ENCODE assay signal across 7 mouse cellular contexts in the genomic region with DNA sequence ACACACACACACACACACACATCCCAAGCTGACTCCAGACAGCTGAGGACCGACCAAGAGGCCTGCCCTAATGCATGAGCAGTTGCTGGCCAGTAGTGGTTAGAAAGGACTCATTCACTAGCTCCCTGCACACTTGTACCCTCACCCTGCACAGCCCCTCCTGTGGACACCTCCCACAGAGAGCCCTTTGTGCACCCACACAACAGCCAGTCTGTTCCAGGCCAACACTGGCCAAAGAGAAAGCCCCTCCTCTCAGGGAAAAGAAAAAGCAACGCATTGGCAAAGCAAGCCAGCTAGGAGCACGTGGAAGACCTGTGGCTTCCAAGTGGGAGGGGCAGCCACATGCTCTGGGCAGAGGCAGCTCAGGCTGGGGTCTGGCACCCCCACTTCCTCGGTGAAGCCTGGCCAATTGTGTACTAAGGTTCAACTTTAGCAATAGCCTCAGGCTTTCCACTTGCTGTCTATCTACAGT. TPM values are rescaled to one million over a fixed set of nuclear protein-coding genes. Genes with fewer than 3 reads are reported as not detected.
DNase-seq lines count a peak whose midpoint lies in the region; ATAC-seq and TF ChIP-seq lines count a peak whose summit lies in the region.

No protein-coding gene starts in this region.

- H3K79me2 ChIP-seq in heart, adult 2 months (replicated peaks; ENCODE audit: control insufficient read depth, insufficient read depth, low read length): peaks cover 6% of the 10 kb centered on the region

- 0 out of 2 replicates have a peak, but pooled peaks have one; percentile 33 for TF ChIP-seq POLR2A in heart, adult 2 months (IDR thresholded peaks at IDR 0.05; ENCODE audit: insufficient read depth, low read depth, low read length)

- TF ChIP-seq EP300 in heart, adult 2 months (IDR thresholded peaks at IDR 0.05; ENCODE audit: insufficient read depth, low read depth, low read length): peak; percentile 92; the same call in 1 of the 2 replicates

- H3K4me3 ChIP-seq in brown adipose tissue, adult 24 weeks (ENCODE audit: insufficient read depth, low read depth, low read length): peak overlapping the region; percentile 86
- no peak overlapping the region for H3K4me3 ChIP-seq in embryonic facial prominence, embryonic 14.5 days (ENCODE audit: low read depth, low read length)
- H3K4me3 ChIP-seq in heart, adult 2 months: 0 out of 2 replicates have a peak overlapping the region, but pooled peaks have one; percentile 5
- H3K4me3 ChIP-seq in midbrain, embryonic 15.5 days: no peak overlapping the region

- peak overlapping the region; percentile 97 for H3K27ac ChIP-seq in brown adipose tissue, adult 24 weeks (replicated peaks; ENCODE audit: low read depth, low read length)
- peak overlapping the region; percentile 79 for H3K27ac ChIP-seq in embryonic facial prominence, embryonic 14.5 days (replicated peaks; ENCODE audit: low read depth, low read length)
- H3K27ac ChIP-seq in heart, adult 2 months: peak overlapping the region; percentile 94
- peak overlapping the region; percentile 59 for H3K27ac ChIP-seq in midbrain, embryonic 15.5 days

- peak; percentile 72 for ATAC-seq in embryonic facial prominence, embryonic 14.5 days (ENCODE audit: low read depth)
- peak; percentile 69 for ATAC-seq in midbrain, embryonic 15.5 days (replicated peaks)

- no peak overlapping the region for H3K9ac ChIP-seq in embryonic facial prominence, embryonic 14.5 days (ENCODE audit: low read depth, low read length)
- peak overlapping the region; percentile 11; the same call in 1 of the 2 replicates for H3K9ac ChIP-seq in heart, adult 2 months (ENCODE audit: low read depth, low read length)
- no peak overlapping the region for H3K9ac ChIP-seq in midbrain, embryonic 15.5 days

- H3K4me2 ChIP-seq in embryonic facial prominence, embryonic 14.5 days (ENCODE audit: low read depth, low read length): no peak overlapping the region
- H3K4me2 ChIP-seq in midbrain, embryonic 15.5 days: no peak overlapping the region

- peaks cover 86% of the 10 kb centered on the region for H3K36me3 ChIP-seq in embryonic facial prominence, embryonic 14.5 days (ENCODE audit: control insufficient read depth, insufficient read depth, low read length)
- peaks cover 69% of the 10 kb centered on the region for H3K36me3 ChIP-seq in heart, adult 2 months (ENCODE audit: control insufficient read depth, insufficient read depth, low read length)
- peaks cover 42% of the 10 kb centered on the region for H3K36me3 ChIP-seq in midbrain, embryonic 15.5 days (replicated peaks)

- TF ChIP-seq CTCF in heart, adult 2 months (IDR thresholded peaks at IDR 0.05): no peak

- 4% methylated on average over 4 of the region's 4 CpGs for WGBS in embryonic facial prominence, embryonic 14.5 days
- WGBS in heart, adult 2 months: 5% methylated on average over 4 of the region's 4 CpGs
- WGBS in midbrain, embryonic 15.5 days: 12% methylated on average over 4 of the region's 4 CpGs

- peaks cover 43% of the 10 kb centered on the region for H3K4me1 ChIP-seq in brown adipose tissue, adult 24 weeks (ENCODE audit: control insufficient read depth, insufficient read depth, insufficient read length, low read length)
- H3K4me1 ChIP-seq in embryonic facial prominence, embryonic 14.5 days (ENCODE audit: control insufficient read depth, insufficient read depth, low read length): peaks cover 69% of the 10 kb centered on the region
- H3K4me1 ChIP-seq in heart, adult 2 months (ENCODE audit: control insufficient read depth, insufficient read depth, low read length): peaks cover 48% of the 10 kb centered on the region
- peaks cover 73% of the 10 kb centered on the region for H3K4me1 ChIP-seq in midbrain, embryonic 15.5 days

- H3K27me3 ChIP-seq in embryonic facial prominence, embryonic 14.5 days (replicated peaks; ENCODE audit: control insufficient read depth, insufficient read depth, low read length): no peaks in the 10 kb centered on the region
- H3K27me3 ChIP-seq in heart, adult 2 months (ENCODE audit: control insufficient read depth, insufficient read depth, low read length): no peaks in the 10 kb centered on the region
- H3K27me3 ChIP-seq in midbrain, embryonic 15.5 days (replicated peaks): no peaks in the 10 kb centered on the region

- intact Hi-C loops in heart, adult 2 months (cut with DNase I): no loop called here
- intact Hi-C loops in left cerebral cortex, postnatal 10 days (cut with DNase I): no loop called here

- no peaks in the 10 kb centered on the region for H3K9me3 ChIP-seq in embryonic facial prominence, embryonic 14.5 days (ENCODE audit: control insufficient read depth, low read length)
- H3K9me3 ChIP-seq in midbrain, embryonic 15.5 days: no peaks in the 10 kb centered on the region

- DNase-seq in embryonic facial prominence, embryonic 14.5 days (ENCODE audit: low spot score): peak; percentile 84
- peak; percentile 83 to 89 for DNase-seq in heart, adult 2 months
- peak; percentile 96 for DNase-seq in kidney, adult 11 months
- peak; percentile 76 for DNase-seq in left cerebral cortex, postnatal 10 days (ENCODE audit: extremely low spot score in 1 of 2, low spot score in 2 of 2)
- no peak for DNase-seq in thymus, postnatal 10 days (ENCODE audit: low spot score in 2 of 2)

RNA-seq across cellular contexts. Expression of a gene that starts 7.6 kb away (rescaled TPM):
- polyA plus RNA-seq in brown adipose tissue, adult 24 weeks (2012; ENCODE audit: insufficient read depth, insufficient read length, missing spikeins): 33.0 and 42.2 TPM in 2 replicates
- 44.5 and 48.1 TPM in 2 replicates for polyA plus RNA-seq in embryonic facial prominence, embryonic 14.5 days (2014; fragmentation: Nextera tagmentation; extraction: Ambion mirVana)
- 10 to 100 TPM; 56.5 to 66.3 TPM for total RNA-seq in heart, adult 2 months (2021)
- polyA plus RNA-seq in heart, adult 2 months (2012; rRNA removed): 25.9 and 28.3 TPM in 2 replicates
- total RNA-seq in left cerebral cortex, postnatal 10 days (2021): 10 to 100 TPM; 15.2 to 16.5 TPM
- polyA plus RNA-seq in midbrain, embryonic 15.5 days (2015; fragmentation: Nextera tagmentation; extraction: Ambion mirVana): 83.4 and 90.5 TPM in 2 replicates

Comparison
In these comparisons a context has a peak if more than half of its experiments do, and no peak if none do; other contexts are left out.
1. H3K4me3 ChIP-seq: peak in brown adipose tissue, adult 24 weeks (single experiment) and heart, adult 2 months (single experiment); none in embryonic facial prominence, embryonic 14.5 days (single experiment) and midbrain, embryonic 15.5 days (single experiment).
2. DNase-seq: peak in embryonic facial prominence, embryonic 14.5 days (single experiment), heart, adult 2 months (2 of 2), kidney, adult 11 months (single experiment) and left cerebral cortex, postnatal 10 days (2 of 2); none in thymus, postnatal 10 days (0 of 2).
3. Peak in every context shown above with its lines, with median percentiles within 50 percentile points of each other: H3K27ac ChIP-seq.